Mouse (Mus musculus): ENCODE measurements at regions not wholly inside any gene's neighbourhood (a gene's known extent, or its start where the extent isn't known, plus 50 kb on each side); places are given as distances from the start of the nearest gene placed in this dataset.

GRCm38 (mm10) chr13:7691232-7691631, 511.4 kb upstream of the Adarb2 start:
- TF ChIP-seq CTCF (IDR thresholded peaks at IDR 0.05; ENCODE audit: low read depth, low read length), result no peak
- TF ChIP-seq POLR2A (IDR thresholded peaks at IDR 0.05; ENCODE audit: extremely low read depth, insufficient read depth, low read length), result no peak

Measured in liver, adult 2 months (tissue).